Comparison of ENCODE assay signal across 8 mouse cellular contexts in the genomic region with DNA sequence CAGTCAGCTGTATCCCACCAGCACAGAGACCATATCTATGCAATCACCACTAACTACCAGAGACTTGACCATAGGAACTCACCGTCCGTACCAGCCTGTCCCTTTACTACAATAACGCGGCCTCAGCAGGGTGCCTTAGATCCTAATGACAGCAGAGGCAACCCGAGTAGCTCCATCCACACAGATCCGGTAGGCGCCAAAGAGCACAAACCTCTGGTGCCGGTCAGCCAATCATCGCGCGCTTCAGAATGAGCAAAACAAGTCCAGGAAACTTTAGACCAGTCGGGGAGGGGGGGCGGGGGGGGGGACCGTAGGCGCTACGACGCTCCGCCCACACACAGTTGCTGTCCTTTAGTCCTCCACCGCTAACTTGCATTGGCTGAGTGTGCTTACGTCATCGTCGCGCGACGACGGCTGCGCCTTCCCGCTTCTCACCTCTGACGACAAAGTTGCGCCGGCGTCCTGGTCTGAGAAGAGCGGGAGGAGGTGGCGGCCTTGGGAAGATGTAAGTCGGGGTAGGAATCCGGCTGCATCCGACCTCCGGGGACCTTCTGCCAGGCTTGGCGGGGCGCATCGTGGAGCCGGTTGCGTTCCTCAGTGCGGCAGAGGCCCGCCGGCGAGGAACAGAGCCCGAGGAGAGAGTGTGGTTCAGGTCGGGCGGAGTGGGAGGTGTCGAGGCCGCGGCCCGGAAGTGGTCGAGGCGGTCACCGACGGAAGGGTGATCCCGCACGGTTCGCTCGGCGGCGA. TPM values are rescaled to one million over a fixed set of nuclear protein-coding genes. Genes with fewer than 3 reads are reported as not detected.
DNase-seq lines count a peak whose midpoint lies in the region; ATAC-seq lines count a peak whose summit lies in the region.

A gene (plus strand): TSS at position 336 of the 747 bp plus-strand sequence.

- H3K4me2 ChIP-seq in hindbrain, embryonic 14.5 days (replicated peaks) = peak within 1 kb of the TSS; percentile 86

- H3K27me3 ChIP-seq in hindbrain, embryonic 14.5 days (ENCODE audit: control insufficient read depth, insufficient read depth, low read length) = no peaks in the 10 kb centered on the region

- no peaks in the 10 kb centered on the region for H3K9me3 ChIP-seq in hindbrain, embryonic 14.5 days (ENCODE audit: control insufficient read depth, low read length)

- peaks cover 52% of the 10 kb centered on the region for H3K36me3 ChIP-seq in hindbrain, embryonic 14.5 days (replicated peaks; ENCODE audit: control insufficient read depth, insufficient read depth)

- peak within 1 kb of the TSS; percentile 90 for H3K27ac ChIP-seq in hindbrain, embryonic 14.5 days

- H3K4me1 ChIP-seq in hindbrain, embryonic 14.5 days (replicated peaks; ENCODE audit: control insufficient read depth, insufficient read depth, low read length) = peaks cover 18% of the 10 kb centered on the region; the same call in 1 of the 2 replicates

- WGBS in hindbrain, embryonic 14.5 days = under 1% methylated on average over 64 of the region's 64 CpGs

- peak; percentile 97 for ATAC-seq in hindbrain, embryonic 14.5 days (ENCODE audit: low FRiP score)

- peak within 1 kb of the TSS; percentile 87 for H3K9ac ChIP-seq in hindbrain, embryonic 14.5 days

- peak within 1 kb of the TSS; percentile 80 for H3K4me3 ChIP-seq in hindbrain, embryonic 14.5 days (replicated peaks; ENCODE audit: low read length)

- peak; percentile 99 for DNase-seq in R1 (ENCODE audit: low read depth, low spot score)
- peak; percentile 94 to 98 for DNase-seq in cerebellum, postnatal 25 days
- peak; percentile 79 to 86 for DNase-seq in frontal cortex, postnatal 25 days (ENCODE audit: low spot score in 2 of 2)
- DNase-seq in hindbrain, embryonic 14.5 days (ENCODE audit: low spot score) = peak; percentile 100
- peak; percentile 90 to 92 for DNase-seq in layer of hippocampus, postnatal 36 days
- DNase-seq in lung, postnatal 36 days = peak; percentile 97
- peak; percentile 100 for DNase-seq in retina, postnatal 1 day
- peak; percentile 89 to 90 for DNase-seq in urinary bladder, adult 18-20 months (ENCODE audit: low spot score in 2 of 2)

RNA-seq across cellular contexts. Expression of the gene that starts here (rescaled TPM):
- 278 and 280 TPM in 2 replicates for polyA plus RNA-seq in hindbrain, embryonic 14.5 days (2014; fragmentation: Nextera tagmentation; extraction: Ambion mirVana)
- total RNA-seq in layer of hippocampus, postnatal 36 days (2021) = 100 to 1,000 TPM; 123 to 127 TPM

Comparison
In these comparisons a context has a peak if more than half of its experiments do, and no peak if none do; other contexts are left out.
1. Peak in every context shown above with its lines: DNase-seq, ATAC-seq, H3K4me3 ChIP-seq and H3K27ac ChIP-seq.